Mouse (Mus musculus): ENCODE measurements at regions not wholly inside any gene's neighbourhood (a gene's known extent, or its start where the extent isn't known, plus 50 kb on each side); places are given as distances from the start of the nearest gene placed in this dataset.

- in situ Hi-C loops (cut with MboI) = no loop called here
Measured at GRCm38 (mm10) chr4:114712921-114713527, 108.5 kb upstream of the Gm12830 start.

- in situ Hi-C loops (cut with MboI) = no loop called here
Measured at GRCm38 (mm10) chr4:114716703-114717102, 104.8 kb upstream of the Gm12830 start.

- in situ Hi-C loops (cut with MboI) = no loop called here
Measured at GRCm38 (mm10) chr4:114720696-114721095, 100.8 kb upstream of the Gm12830 start.

- in situ Hi-C loops (cut with MboI) = no loop called here
Measured at GRCm38 (mm10) chr4:114721386-114721785, 100.1 kb upstream of the Gm12830 start.

DNA sequence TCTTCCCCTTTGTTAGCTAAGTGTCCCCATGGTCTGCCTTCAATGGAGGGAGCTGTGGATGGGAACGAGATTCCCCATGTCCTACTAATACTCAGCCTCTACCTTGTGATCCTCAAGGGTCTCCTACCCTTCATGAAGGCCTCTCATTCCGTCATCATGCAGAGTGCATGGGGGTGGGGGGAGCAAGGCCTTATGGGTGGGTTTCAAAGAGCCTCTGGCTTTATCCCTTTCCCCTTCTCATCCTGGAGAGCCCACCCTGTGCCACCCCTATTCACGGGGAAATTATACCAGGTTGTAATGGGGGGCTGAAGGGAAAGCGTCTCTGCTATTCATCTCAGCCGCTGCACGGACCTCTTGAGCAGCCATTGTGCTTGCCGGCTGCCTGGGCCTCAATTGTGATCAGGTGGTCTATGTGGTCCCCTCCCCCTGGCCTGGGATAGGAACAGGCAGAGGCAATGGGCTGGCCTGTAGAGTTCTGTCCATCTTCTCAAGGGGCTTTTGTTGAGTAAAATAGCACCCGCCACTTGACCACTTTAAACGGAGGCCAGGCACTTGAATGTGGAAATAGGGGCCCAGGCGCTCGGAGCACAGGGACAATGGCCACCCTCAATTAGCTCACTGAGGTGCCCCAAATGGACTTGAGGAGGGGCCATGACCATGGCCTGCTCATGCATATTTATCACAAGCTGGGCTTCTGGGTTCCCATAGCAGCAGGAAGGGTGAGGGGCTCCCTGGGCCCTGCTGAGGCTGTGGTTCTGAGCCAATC lies 93.1 kb upstream of the Gm12830 start:
- in situ Hi-C loops (cut with MboI) = no loop called here

DNA sequence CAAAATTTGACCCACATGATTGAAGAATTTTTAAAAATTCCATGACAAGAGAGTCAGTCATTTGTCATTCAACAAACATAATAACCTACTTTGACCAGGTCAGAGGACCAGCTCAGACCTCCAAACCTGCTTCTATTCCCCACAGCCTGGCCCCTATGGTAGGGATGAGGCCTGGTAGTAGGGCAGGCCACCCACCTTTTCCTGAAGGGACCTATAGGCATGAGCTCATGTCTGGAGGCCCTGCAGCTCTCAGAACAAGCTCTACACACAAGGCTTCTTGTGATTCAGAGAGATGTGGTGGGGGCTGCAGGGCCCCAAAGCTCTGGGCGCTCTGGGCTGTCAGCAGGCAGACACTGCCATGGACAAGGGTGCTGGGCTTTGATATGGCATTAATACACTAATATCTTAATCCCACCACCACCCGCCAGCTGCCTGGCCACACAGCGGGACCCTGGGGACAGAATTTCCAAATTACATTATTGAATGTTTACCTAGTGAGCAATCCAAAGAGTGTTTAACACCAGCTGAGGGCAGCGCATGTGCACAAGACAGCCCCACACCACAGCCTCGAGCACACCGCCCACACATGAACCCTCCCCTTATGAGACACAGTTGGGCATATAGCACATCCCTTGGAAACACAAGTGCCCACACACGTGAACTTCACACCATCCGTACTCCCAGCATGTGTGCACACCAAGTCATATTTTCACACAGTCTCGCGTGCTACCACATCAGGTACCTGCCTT lies 88.1 kb upstream of the Gm12830 start:
- in situ Hi-C loops (cut with MboI) = no loop called here

DNA sequence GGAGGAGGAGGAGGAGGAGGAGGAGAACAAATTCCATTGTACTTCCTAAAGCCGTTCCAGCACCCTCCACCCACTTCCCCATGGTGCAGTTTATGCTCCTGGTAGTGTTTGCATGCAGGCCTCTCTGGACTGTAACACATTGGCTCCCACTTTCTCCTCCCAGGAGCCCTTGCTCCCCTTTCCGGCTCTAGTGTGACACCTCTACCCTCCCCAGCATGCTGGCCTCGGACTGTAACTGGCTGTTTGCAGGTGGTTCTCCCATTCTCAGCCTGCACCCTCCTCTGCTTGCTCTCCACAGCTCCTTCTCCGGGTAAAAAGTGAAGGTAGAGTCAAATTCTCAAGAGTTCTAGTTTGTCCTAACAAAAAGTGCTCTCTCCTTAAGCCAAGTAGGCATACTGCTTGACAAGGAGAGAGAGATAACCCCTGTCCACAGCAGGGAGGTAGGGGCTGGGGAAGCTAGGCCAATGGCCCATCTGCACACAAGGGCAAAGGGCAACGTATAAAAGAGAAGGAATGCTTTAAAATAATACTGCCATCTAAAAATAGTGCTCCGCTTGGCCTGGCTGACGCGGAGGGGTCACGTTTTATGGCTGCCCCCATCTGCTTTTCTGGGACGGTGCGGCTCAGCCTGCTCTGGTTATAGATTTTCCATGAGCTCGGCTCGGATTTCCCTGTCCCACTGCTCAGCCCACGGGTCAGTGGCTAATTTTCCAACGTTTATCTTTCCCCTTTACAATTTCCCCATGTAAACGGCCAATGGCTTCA lies 82.4 kb upstream of the Gm12830 start:
- in situ Hi-C loops (cut with MboI) = no loop called here

DNA sequence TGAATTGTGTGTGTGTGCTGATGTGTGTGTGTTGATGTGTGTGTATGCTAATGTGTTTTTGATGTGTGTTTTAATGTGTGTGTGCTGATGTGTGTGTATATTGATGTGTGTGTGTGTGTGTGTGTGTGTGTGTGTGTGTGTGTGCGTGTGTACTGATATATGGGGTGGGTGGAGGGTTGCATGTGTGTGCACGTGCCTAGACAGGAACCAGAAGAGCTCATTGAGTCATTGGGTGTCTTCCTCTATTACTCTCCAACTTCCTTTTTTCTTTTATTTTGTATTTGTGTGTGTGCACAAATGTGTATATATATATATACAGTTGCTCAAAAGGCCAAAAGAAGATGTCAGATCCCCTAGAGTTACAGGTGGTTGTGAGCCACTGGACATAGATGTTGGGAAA lies 73.4 kb upstream of the Gm12830 start:
- in situ Hi-C loops (cut with MboI) = no loop called here

- in situ Hi-C loops (cut with MboI) = no loop called here
Measured at GRCm38 (mm10) chr4:114759837-114760236, 61.7 kb upstream of the Gm12830 start.

DNA sequence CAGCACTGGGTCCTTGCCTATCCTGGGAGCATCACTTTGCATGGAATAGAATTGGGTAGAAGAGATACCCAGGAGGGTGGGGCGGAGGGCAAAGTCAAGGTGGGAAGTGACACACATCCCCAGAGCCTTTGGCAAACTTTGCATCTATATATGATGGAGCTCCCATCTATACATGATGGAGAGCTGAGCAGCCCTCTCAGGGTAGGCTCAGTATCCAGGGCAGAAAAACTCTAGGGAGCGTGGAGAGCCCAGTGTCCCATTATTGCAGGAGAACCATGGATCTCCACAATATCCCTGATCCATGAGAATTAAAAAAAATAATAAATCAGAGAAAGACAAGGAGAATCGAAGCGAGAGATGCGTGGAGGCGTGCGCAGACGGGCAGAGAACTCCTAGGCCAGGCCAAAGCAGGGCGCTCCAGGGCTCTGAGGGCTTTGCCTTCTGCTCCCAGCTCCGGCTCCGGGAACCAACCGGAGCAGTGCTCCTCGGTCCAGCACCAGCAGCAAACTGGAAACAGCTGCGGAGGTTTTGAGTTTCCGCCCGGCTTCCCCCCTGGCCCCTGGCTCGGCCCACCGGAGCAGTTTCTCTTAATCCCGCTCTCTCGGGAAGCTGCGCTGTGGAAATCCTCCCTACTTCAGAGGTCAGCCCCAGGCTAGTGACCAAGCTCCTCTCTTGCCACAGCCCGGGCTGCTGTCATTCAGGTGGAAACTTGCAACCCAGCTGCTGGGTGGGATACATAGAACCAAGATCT lies 54.7 kb upstream of the Gm12830 start:
- in situ Hi-C loops (cut with MboI) = no loop called here

Data from mature B cell (primary cell).